Mouse (Mus musculus) neutrophil, adult 83 days (primary cell): ENCODE data around the gene Trappc3. TPM values are rescaled to one million over a fixed set of nuclear protein-coding genes. Genes with fewer than 3 reads are reported as not detected.

Experiments used
- total RNA-seq, 2 experiments: library from RNA; stranded (reverse); gene quantifications; one replicate each; pipeline ENCODE4 v1.2.4; 2023

Gene Trappc3
- total RNA-seq: 10 to 100 TPM; 31.3 to 33.9 TPM

DNA sequence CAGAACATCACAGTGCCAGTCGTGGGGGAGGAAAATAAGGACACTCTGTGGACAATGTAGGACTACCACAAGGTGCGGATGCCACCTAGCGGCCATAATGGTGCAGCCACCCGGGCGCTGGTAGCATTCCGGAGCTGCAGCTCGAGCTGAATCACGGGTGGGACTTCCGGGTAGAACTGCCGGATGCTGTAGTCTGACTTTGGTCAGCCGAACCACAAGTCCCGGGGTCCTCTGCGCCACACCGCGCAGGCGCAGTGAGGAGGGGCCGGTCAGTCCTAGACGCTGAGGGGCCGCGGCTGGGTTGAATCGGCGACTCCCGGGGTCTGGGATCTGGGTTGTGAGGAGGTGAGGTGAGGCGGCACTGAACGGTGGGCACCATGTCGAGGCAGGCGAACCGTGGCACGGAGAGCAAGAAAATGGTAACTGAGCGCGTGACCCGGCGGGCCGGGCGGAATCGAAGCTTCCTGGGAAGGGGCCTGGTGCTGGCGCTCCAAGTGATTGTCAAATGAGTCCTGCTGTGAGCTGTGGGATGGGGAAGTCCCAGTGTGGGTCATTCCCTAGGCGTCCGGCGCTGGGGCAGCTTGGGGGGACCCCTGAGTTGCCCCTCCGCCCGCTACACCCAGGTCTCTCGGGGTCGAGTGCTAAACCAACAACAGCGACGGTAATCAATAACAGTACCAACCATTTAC, at the start of gene Trappc3:
Gene Trappc3, plus strand, starts transcription at position 207 of the 689 bp plus-strand sequence.

DNA sequence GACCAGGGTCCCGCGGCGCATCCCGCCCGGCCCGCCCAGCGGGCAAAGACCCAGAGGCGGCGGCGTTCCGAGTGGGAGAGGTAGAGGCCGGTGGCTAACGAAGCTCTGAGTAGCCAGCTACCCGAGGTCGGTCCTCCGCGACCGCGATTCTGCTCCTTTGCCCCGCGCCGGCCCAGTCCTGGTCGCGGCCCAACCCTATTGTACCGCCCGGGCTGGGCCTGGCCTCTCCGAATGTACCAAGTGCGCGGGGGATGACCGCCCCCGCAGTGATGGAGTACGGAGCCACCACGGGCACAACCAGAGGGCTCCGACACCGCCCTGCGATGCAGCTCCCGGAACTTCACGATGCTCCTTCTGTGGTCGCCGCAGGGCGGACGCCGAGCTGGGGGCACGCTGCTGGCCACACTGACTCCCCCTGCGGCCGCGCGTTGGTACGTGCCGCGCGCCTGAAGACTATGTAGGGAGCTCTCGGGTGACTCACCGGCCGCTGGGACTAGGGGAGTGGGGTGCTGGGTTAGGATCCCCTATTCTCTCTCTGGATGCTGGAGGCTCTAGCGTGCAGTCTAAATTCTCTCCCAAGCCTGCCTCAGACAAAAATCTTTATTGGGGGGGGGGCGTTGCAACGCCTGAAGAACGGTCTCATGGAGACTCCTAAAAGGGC, 5.9 kb upstream of the Trappc3 start, which contains the start of gene Map7d1:
Gene Map7d1, minus strand, starts transcription at position 213 of the 661 bp plus-strand sequence.

DNA sequence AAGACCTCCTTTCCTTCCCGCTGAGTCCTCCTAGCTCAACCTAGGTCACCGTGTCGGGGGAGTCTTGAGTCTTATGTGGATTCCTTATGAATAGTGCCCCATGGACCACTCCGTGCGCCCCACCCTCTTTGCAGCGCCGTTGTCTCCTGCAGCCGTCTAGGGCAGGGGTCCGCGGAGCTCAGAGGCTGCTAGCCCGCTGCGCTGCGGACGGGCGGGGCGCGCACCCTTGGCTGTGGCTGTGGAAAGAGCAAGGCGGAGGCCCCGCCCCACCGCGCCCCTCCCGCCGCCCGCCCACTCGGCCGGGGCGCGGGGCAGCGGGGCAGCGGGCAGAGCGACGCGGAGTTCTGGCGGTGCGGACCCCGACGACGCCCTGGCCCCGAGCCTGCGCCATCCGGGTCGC, 24.4 kb downstream of the Trappc3 start, which contains the start of gene Col8a2:
Gene Col8a2, plus strand, starts transcription at position 302 of the 400 bp plus-strand sequence.

DNA sequence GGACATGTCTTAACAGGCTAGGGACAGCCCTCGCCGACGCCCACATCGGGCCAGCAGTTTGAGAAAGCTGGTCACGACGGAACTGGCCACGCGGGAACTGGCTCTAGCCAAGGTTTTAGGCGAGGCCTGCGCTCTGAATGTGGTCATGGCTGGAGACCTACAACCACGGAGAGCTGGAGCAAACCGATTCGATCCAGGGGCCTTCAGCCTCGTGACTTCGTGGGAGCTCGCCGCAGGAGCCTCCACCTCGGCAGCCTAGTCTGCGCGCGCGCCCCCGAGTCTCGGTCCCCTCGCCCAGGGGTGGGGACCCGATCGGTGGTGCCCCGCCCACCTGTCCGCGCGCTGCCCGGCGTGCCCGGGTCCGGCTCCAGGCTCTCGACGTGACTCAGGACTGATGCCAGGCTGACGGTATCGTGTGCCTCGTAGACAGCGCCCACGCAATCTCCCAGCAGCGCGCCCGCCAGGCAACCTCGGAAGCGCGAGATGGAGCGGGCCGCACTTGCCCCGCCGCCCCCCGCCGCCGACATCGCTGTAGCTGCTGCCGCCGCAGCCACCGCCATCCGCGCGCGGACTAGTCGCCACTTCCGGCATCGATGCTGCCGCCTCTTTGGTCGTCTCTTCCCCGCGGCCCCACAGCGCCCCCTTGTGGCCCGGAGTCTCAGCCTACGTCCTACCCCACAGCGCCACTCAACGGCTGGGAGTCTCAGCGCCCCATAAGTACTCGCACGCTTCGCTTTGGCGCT, 59.2 kb downstream of the Trappc3 start, which contains the start of gene Adprhl2:
Gene Adprhl2, minus strand, starts transcription at position 593 of the 743 bp plus-strand sequence.

DNA sequence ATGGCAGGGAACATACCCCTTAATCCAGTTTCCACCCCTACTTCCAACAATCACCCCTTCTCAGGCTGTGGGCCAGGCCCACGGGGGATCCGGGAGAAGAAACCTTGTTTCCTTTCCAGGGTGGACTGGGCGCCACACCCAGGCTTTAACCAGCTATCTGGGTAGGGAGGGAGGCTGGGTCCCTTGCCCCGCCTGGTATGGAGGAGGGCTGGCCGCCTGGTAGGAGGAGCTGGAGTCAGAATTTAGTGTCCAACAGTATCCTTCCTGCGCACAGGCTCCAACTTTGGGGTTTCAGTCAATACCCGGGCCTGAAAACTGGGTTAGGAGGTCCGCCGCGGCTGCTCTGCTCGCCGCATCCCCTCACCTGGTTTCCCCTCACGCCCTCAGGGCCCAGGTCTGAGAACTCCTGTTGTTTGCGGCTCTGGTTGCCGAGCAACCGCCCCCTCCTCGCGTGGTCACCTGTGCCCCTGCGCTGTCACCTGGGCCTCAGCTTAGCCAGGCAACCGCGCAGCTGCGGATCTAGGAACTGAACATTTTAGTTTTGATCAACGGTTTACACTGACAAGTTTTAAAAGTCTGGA, 63.2 kb downstream of the Trappc3 start, which contains the start of gene Tekt2:
Gene Tekt2, minus strand, starts transcription at position 408 of the 581 bp plus-strand sequence.

Other genes with a start within 250 kb of the Trappc3 start
- gene Csf3r, start 237.8 kb upstream of the Trappc3 start, total RNA-seq: 1,000 to 10,000 TPM in 1 of 2 experiments, 100 to 1,000 TPM in 1; 994 to 1,173 TPM
- gene Mrps15, start 215.4 kb upstream of the Trappc3 start, total RNA-seq: 10 to 100 TPM; 41.7 to 42.0 TPM
- 10 to 100 TPM in 1 of 2 experiments, 1 to 10 TPM in 1; 7.3 to 11.1 TPM for gene Oscp1, start 203.8 kb upstream of the Trappc3 start, total RNA-seq
- gene Lsm10, start 165.7 kb upstream of the Trappc3 start, total RNA-seq: 10 to 100 TPM; 30.0 TPM
- gene Stk40, start 158.4 kb upstream of the Trappc3 start, total RNA-seq: 10 to 100 TPM; 59.0 to 63.9 TPM
- 1 to 10 TPM; 1.5 to 2.8 TPM for gene Eva1b, start 114.6 kb upstream of the Trappc3 start, total RNA-seq
- gene Sh3d21, start 98.8 kb upstream of the Trappc3 start, total RNA-seq: under 1 TPM; 0.20 to 0.46 TPM
- gene Thrap3, start 59.6 kb upstream of the Trappc3 start, total RNA-seq: 100 to 1,000 TPM; 223 to 234 TPM
- gene Map7d1, start 6.0 kb upstream of the Trappc3 start, total RNA-seq: 100 to 1,000 TPM in 1 of 2 experiments, 10 to 100 TPM in 1; 93.0 to 105 TPM
- not detected for gene Col8a2, start 24.5 kb downstream of the Trappc3 start, total RNA-seq
- gene Adprhl2, start 59.4 kb downstream of the Trappc3 start, total RNA-seq: 10 to 100 TPM; 12.8 to 14.2 TPM
- not detected for gene Tekt2, start 63.4 kb downstream of the Trappc3 start, total RNA-seq
- gene Ago3, start 167.2 kb downstream of the Trappc3 start, total RNA-seq: 10 to 100 TPM in 1 of 2 experiments, 1 to 10 TPM in 1; 6.1 to 12.7 TPM
- 10 to 100 TPM; 14.0 to 14.3 TPM for gene Ago1, start 206.3 kb downstream of the Trappc3 start, total RNA-seq